Mouse (Mus musculus): ENCODE measurements around the gene Hist1h4i.

Gene Hist1h4i

DNA sequence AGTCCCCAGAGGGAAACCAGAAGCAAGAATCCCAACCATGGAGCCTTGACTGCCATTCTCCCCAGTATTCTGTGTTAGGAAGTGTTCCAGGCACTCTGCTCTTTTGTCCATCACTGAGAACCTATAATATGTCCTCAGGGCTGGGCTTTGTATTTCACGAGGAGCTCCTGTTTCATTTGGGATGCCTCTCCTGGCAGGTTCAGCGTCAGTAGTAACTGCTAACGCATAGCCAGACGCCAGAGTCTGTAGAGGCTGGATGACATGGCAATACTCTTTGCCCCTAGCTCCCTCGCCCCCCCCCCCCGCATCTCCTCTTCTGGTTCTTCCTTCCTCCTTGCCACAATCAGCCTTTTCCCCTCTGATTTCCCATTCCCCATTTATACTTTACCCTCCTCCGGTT, 31.5 kb downstream of the Hist1h4i start, which contains the start of gene Prss16:
Gene Prss16 (minus strand): TSS at position 101 of the 400 bp plus-strand sequence.
- no peak for DNase-seq (ENCODE audit: low read depth, low spot score)

GRCm38 (mm10) chr13:22008707-22009106, 32.5 kb downstream of the Hist1h4i start:
- DNase-seq (ENCODE audit: low read depth, low spot score), result no peak

DNA sequence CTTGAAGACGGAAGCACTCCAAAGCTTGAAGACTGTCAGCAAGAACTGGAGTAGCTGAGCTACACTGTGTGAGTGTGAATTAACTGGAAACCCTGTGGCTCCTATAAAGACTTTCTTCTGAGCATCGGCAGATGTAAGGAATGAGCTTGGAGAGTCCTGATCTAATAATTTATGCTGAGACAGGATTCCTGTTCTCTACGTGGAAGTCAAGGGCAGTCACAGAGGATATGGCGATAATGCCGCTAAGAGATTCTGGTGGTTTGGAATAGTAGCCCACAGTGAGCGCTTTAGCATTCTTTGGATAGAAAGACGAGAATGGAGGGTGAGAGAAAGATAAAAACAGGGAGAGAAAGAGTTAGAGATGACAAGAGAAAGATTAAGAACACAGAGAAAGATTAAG, 33.3 kb downstream of the Hist1h4i start:
- no peak for DNase-seq (ENCODE audit: low read depth, low spot score)

DNA sequence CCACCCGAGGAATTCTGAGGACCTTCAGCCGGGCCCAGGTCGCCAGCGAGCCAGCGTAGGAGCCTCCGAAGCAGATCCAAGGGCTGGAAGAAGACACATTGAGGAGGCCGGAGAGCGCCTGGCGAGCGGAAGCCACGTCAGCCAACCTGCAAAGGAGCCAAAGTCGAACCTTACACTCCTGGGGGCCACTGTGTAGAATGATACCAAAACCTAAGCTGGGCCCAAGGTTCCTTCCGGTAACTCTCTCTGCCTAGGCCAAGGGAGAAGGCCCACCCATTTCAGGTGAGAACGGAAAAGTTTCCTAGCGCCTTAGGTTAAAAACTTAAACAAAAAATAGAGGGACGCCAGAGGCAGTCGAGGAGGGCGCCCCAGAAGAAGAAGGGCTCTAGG, 34.0 kb downstream of the Hist1h4i start:
- DNase-seq (ENCODE audit: low read depth, low spot score), result no peak

DNA sequence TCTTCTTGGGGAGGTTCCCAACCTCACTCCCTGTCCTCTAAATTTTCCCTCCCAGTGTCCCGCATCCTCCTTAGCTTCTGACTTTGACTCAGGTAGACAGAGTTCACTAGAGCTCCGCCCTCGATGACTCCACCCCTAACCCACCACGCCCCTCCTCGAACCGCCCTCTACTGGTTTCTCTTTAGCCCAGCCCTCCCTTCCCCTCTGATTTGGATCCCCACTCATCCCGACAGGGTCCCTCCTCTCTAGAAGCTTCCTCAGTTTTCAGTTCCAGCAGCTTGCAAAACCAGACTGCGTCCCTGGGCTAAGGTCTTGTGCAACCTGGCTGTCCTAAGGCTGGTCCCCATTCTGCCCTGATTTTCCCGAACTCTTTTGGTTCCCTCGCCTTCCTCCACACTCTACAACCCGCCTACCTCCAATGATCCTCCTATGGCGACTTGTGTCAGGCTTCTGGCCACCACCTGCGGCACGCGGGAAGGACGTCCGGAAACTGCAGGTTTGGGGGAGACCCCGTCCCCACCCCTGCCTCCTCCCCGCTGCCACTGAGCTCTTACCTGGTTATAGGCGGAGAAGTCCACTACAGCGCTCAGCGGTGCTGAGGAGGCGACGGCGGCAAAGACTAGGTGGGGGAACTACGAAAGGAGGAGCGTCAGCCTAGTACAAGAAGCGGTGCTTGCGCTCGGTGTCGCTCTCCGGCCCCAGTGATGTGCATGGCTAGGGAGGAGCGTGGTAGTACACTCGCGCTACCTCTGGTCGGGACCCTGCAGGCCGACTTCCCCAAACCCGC, 34.6 kb downstream of the Hist1h4i start:
- DNase-seq (ENCODE audit: low read depth, low spot score), result no peak

DNA sequence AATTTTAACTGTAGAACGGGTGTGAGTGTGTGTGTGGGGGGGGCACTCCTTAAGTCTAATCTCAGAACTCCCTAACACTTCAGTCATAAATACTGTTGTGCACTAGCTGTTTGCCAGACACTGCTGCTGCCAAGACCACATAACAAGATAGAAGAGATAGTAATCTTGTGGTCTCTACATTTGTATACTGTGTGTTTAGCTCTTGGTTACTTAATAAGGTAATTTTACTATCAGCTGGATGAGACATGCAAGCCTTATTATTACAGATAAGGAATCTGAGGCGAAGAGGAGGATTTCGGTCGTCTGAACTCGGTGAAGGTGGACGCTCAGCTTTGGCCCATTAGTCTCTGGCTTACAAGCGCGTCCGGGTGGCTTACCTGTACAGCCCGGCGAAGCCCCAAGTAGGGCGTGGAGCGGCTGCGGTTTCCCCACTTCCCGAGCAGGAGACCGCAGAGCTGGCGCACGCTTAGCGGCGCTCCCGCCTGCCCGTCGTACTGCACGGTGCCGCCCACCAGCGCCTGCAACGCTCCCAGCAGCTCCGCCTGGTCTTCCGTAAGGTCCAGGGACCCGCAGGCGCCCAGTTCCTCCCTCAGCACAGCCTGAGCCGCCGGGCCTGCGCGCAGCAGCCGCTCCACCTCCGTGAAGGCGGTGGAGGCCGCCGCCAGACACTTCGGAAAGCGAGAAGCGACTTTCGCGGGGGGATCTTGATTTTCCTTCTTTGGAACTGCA, 35.4 kb downstream of the Hist1h4i start:
- DNase-seq (ENCODE audit: low read depth, low spot score), result no peak

DNA sequence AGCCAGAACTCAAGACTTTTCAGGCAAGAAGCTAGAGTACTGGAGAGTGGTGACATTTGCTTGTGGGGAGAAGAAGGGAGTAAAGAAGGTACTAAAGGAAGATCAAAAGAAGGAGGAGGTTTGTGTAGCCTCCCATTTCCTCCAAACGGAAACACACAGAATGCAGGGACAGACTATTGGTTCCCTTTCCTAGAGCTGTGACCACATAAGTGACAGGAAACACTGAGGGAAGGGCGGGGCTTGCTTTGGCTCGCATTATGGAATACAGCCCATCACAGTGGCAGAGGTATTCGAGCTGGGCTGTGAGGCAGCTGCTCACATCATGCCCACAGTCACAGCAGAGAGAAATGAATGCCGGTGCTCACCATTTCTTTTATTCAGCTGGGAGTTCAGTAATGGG, 39.3 kb downstream of the Hist1h4i start:
- DNase-seq (ENCODE audit: low read depth, low spot score), result no peak

- no peak for DNase-seq (ENCODE audit: low read depth, low spot score)
Measured at GRCm38 (mm10) chr13:22001346-22001745, 39.8 kb downstream of the Hist1h4i start.

- DNase-seq (ENCODE audit: low read depth, low spot score), result no peak
Measured at GRCm38 (mm10) chr13:21999147-21999546, 42.0 kb downstream of the Hist1h4i start.

DNA sequence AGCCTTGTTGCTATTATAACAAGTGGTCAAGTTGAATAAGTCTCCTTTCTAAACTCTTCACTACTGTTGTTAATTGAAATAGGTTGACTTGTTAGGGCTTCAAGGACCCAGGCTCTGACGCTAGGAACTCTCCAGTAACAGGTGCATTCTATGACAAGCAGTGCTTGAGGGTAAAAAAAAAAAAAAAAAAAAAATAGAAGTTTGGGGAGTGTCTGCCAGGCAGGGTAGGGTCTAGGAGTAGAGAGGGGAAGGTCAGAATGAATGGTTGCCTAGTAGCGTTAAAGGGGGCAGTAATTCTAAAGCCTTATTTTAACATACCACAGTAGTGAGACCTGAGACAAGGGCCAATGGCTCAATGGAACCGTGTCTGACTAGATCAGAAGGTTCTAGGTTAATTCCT, 42.8 kb downstream of the Hist1h4i start:
- DNase-seq (ENCODE audit: low read depth, low spot score), result no peak

DNA sequence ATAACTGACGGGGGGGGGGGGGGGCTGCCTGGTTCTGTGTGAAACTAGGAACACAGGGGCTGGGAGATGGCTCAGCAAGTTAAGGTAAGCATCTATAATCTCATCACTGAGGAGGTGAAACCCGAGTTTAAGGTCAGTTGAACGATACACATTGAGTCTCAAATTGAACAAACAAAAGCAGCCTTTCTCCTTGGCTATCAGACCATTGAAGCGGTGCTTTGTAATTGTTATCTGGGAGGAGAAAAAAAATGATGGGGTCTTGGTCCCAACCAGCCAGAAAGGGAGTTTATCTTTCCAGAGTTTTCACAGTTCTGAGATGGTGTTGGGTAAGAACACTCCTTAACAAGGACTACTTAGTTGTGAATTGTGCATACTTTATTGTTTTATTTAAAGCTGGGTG, 43.3 kb downstream of the Hist1h4i start:
- no peak for DNase-seq (ENCODE audit: low read depth, low spot score)

DNA sequence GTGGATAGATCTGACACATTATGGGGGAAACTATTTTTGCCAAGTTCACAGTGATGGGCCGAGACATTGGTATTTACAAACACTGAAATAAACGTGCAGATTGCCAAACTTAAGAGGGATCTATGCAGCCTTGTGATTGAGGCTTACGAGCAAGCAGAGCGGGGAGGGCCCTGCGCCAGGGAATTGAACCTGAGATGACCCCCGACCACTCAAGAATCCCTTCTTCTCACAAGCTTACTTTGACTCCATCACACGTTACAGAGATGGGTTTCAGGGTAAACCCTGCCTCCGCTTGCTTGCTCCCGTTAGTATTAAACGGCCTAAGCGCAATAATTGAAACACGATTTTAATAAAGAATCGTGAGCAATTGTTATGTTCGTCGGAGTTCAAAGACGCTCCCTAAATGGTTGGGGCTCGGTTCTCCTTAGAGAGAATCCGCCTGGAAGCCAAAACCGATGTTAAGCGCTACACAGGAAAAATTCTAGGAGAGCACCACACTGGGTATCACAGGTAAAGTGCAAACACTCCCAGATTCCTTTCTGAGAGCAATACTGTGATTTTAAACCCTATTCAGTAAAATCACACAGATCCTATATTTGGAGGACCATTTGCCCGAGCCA, 43.9 kb downstream of the Hist1h4i start:
- no peak for DNase-seq (ENCODE audit: low read depth, low spot score)

DNA sequence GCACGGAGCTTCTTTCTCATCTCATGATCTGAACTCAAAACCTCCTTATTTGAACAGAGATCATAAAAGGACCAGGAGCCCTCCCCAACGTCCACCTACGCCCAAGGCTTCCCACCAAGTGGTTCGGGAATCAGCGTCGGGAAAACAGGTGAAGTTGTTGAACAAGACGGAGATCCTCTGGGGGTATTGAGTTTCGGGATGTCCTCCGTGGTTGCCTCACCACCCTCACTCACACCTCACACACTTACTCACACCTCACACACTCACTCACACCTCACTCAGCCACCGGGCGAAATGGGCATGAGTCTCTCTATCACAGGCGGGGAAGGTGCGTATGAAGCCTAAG, 44.3 kb downstream of the Hist1h4i start:
- DNase-seq (ENCODE audit: low read depth, low spot score), result no peak

- DNase-seq (ENCODE audit: low read depth, low spot score), result no peak
Measured at GRCm38 (mm10) chr13:21996101-21996839, 44.9 kb downstream of the Hist1h4i start.

DNA sequence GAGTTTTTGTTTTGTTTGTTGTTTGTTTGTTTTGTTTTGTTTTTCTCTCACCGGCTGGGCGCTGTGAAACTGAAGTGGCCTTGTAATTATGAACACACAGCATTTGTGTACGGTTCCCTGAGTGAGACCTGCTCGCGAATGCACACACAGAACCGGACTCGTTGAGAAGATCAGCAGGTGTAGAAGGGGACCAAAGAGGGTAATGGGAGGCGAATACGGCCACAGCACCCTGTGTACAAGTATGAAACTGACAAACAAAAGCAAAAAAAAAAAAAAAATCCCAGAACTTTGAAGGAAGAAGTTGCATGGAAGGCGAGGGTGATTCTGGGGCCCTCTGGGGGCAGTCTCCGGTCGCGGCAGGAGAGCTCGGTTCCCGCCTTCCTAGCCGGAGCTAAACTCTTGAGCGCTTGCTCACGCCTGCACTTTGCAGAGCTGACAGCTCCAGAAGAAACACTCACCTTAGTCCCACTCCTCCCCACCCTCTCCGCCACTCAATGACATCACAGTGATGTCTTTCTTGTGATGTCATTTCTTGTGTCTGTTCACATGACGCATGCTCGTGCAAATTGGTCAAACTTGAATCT, 45.7 kb downstream of the Hist1h4i start:
- DNase-seq (ENCODE audit: low read depth, low spot score), result no peak

DNA sequence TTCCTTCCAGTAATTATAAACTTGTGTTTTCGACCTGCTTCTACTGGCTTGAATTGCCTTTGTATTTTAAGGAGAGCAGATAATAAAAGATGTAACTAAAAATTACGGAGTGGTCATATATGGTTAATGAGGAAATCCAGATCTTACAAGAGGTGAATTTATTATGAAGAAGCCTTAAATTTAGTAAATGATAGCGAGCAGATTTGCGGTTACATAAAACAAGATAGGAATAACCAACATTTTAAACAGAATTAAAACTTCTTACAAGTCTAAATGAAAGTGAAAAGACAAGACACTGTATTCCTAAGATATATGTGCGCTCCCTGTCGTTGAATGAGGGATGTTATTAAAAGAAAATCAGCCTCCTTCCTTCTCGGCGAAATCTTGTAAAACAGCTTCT, 46.3 kb downstream of the Hist1h4i start:
- no peak for DNase-seq (ENCODE audit: low read depth, low spot score)

DNA sequence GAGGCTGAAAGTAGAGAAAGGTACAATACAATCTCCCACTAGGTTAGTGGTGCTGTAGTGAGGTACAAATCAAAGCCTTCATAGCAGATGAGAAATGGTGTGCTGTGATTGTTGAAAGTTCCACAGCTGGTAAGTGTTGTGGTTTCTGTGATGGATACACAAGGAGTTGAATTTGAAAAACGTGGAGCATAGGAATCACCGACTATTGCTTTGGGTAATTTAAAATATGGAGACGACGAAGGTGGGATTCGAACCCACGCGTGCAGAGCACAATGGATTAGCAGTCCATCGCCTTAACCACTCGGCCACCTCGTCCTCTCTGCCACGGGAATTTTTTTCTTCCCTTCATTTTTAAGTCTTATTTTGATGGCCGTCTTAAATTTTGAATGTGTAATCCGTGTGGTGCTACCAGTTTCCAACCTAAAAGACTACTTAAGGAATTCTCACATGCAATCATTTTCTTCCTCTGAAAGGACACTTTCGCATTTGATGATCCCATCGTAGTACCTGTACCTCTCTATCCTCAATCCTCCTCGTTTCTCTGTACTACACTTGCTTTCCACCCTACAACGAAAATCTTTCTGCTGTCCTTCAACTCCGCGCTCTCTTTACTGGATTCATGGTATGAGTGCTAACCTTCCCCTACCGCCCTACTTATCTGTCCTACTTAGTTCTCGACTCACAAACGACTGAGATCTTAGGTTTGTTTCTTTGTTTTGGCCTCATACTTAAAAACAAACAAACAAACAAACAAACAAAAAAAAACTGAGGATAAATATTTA, 47.0 kb downstream of the Hist1h4i start:
- no peak for DNase-seq (ENCODE audit: low read depth, low spot score)

DNA sequence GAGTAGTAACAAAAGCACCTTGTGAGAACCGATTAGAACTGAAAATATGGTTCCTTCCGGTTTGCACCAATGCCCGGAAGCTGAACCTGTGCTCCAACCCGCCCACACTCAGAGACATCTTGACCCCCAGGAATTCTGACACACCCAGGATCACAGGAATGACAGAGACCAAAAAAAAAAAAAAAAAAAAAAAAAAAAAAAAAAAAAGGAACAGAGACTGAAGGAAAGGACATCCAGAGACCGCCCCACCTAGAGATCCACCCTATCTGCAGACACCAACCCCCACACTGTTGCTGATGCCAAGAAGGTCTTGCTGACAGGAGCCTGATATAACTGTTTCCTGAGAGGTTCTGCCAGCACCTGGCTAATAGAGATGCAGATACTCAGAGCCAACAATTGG, 48.6 kb downstream of the Hist1h4i start:
- DNase-seq (ENCODE audit: low read depth, low spot score), result no peak

All from embryo, embryonic 11.5 days (tissue).